Mouse (Mus musculus): ENCODE results near the gene Nucb1.

GRCm38 (mm10) chr7:45486761-45487415, 23.3 kb downstream of the Nucb1 start, which contains the start of gene Gm45808:
- TF ChIP-seq CTCF (IDR thresholded peaks at IDR 0.05; ENCODE audit: extremely low read depth, insufficient read depth, low read length) (no peak), POLR2A (IDR thresholded peaks at IDR 0.05; ENCODE audit: extremely low read depth, insufficient read depth, low read length) (no peak)

Measured in cortical plate, adult 2 months (tissue).